Mouse (Mus musculus) lung, adult 2 months (tissue): ENCODE data around the gene Sugt1.

Experiments
- CTCF ChIP-seq: fragments of 200-500 bp; IDR thresholded peaks from 2 replicates; pipeline ENCODE4 v1.5.1; 2011; ENCODE audit warnings: mild to moderate bottlenecking, low read length, control low read depth; ENCODE audit not compliant: insufficient read depth
- POLR2A ChIP-seq: fragments of 200-500 bp; IDR thresholded peaks from 2 replicates; pipeline ENCODE4 v1.6.1; 2011; ENCODE audit warnings: low read depth, mild to moderate bottlenecking, control low read depth, low read length, borderline replicate concordance; ENCODE audit errors: extremely low read depth

- TF ChIP-seq CTCF, result no peak
- no peak for TF ChIP-seq POLR2A
Measured at GRCm38 (mm10) chr14:79586499-79587138, 872 bp upstream of the Sugt1 start.
